Comparison of ENCODE assay signal across 18 mouse cellular contexts in genomic region chr5:150818041-150818440, GRCm38 (mm10).
"Had no signal": no experiment of that assay in that cellular context is flagged by ENCODE, and none has a peak within 500 bp of the region (broad histone marks: within the 10 kb centered on the region; RNA-seq: fewer than 3 reads in every experiment).

No protein-coding gene starts in this region.

- H3K4me3 ChIP-seq: midbrain, embryonic 10.5 days; midbrain, embryonic 13.5 days; myocyte; neural tube, embryonic 13.5 days; neural tube, embryonic 15.5 days had no signal

- H3K27me3 ChIP-seq: midbrain, embryonic 13.5 days; neural tube, embryonic 13.5 days; neural tube, embryonic 15.5 days had no signal

- DNase-seq: lung, adult 18-20 months; lung, embryonic 14.5 days; lung, postnatal 10 days; lung, postnatal 4 days; retina, postnatal 1 day; right cerebral cortex, adult 18-20 months; right cerebral cortex, postnatal 25 days; right cerebral cortex, postnatal 4 days; spleen, adult 18-20 months; thymus, adult 18-20 months; thymus, postnatal 25 days; thymus, postnatal 4 days had no signal

- ATAC-seq: midbrain, embryonic 13.5 days; midbrain, embryonic 16.5 days had no signal

- H3K4me2 ChIP-seq: lung, embryonic 14.5 days; midbrain, embryonic 13.5 days; neural tube, embryonic 13.5 days; neural tube, embryonic 15.5 days had no signal

- H3K9me3 ChIP-seq: midbrain, embryonic 10.5 days; midbrain, embryonic 13.5 days; neural tube, embryonic 13.5 days; neural tube, embryonic 15.5 days had no signal

- H3K27ac ChIP-seq: midbrain, embryonic 10.5 days; midbrain, embryonic 13.5 days; neural tube, embryonic 13.5 days; neural tube, embryonic 15.5 days had no signal

- H3K9ac ChIP-seq: lung, embryonic 14.5 days; midbrain, embryonic 13.5 days; neural tube, embryonic 13.5 days; neural tube, embryonic 15.5 days had no signal

- H3K36me3 ChIP-seq: midbrain, embryonic 10.5 days; midbrain, embryonic 13.5 days; neural tube, embryonic 13.5 days; neural tube, embryonic 15.5 days had no signal
